Mouse (Mus musculus) hindbrain, embryonic 14.5 days (tissue): ENCODE measurements around the gene Dnah14. TPM values are rescaled to one million over a fixed set of nuclear protein-coding genes. Genes with fewer than 3 reads are reported as not detected.

ENCODE experiments used
- ATAC-seq: fragments of 200-750 bp; cut with Nextera tagmentation; 2 replicates; pipeline ENCODE4 v1.8.0; 2017; ENCODE audit warnings: moderate number of reproducible peaks, mild to moderate bottlenecking, moderate TSS enrichment, moderate library complexity; ENCODE audit not compliant: low FRiP score
- DNase-seq: peaks from one replicate; pipeline ENCODE4 v3.0.0-alpha.2; 2015; ENCODE audit warnings: low spot score
- H3K27ac ChIP-seq: fragments of 300-500 bp; sonication (generic); 2 replicates; pipeline ENCODE4 v1.5.1; 2014; ENCODE audit warnings: mild to moderate bottlenecking, moderate library complexity
- H3K27me3 ChIP-seq: fragments of 300-500 bp; sonication (generic); 2 replicates; pipeline ENCODE4 v1.6.1; 2014; ENCODE audit warnings: mild to moderate bottlenecking, low read length, mixed read lengths; ENCODE audit not compliant: control insufficient read depth, insufficient read depth
- H3K36me3 ChIP-seq: fragments of 300-500 bp; sonication (generic); replicated peaks from 2 replicates; pipeline ENCODE4 v1.6.1; 2014; ENCODE audit not compliant: control insufficient read depth, insufficient read depth
- H3K4me1 ChIP-seq: fragments of 300-500 bp; sonication (generic); replicated peaks from 2 replicates; pipeline ENCODE4 v1.6.1; 2014; ENCODE audit warnings: antibody characterized with exemption, low read length, mixed read lengths; ENCODE audit not compliant: control insufficient read depth, insufficient read depth
- H3K4me2 ChIP-seq: fragments of 300-500 bp; sonication (generic); replicated peaks from 2 replicates; pipeline ENCODE4 v1.6.1; 2014; ENCODE audit warnings: mild to moderate bottlenecking, moderate library complexity
- H3K4me3 ChIP-seq: fragments of 300-500 bp; sonication (generic); replicated peaks from 2 replicates; pipeline ENCODE4 v1.5.1; 2014; ENCODE audit warnings: mild to moderate bottlenecking, low read length
- H3K9ac ChIP-seq: fragments of 300-500 bp; sonication (generic); 2 replicates; pipeline ENCODE4 v1.6.1; 2014
- H3K9me3 ChIP-seq: fragments of 300-500 bp; sonication (generic); 2 replicates; pipeline ENCODE4 v1.6.1; 2016; ENCODE audit warnings: low read length; ENCODE audit not compliant: control insufficient read depth
- WGBS: fragments of 180-500 bp; shearing (Covaris S2); extraction: QIAGEN DNeasy Blood & Tissue Kit; methylation state at CpG from one replicate; pipeline ENCODE4 v1.1.7; 2014; 5-methylcytosine and 5-hydroxymethylcytosine counted together
- polyA plus RNA-seq: library from polyadenylated mRNA; unstranded; fragments of >200 nt; fragmentation: Nextera tagmentation; extraction: Ambion mirVana; gene quantifications from 2 replicates; pipeline ENCODE4 v1.2.1, GENCODE M21; 2014

Gene Dnah14
- polyA plus RNA-seq, 1 experiment from 2014 or later = 0.90 TPM

DNA sequence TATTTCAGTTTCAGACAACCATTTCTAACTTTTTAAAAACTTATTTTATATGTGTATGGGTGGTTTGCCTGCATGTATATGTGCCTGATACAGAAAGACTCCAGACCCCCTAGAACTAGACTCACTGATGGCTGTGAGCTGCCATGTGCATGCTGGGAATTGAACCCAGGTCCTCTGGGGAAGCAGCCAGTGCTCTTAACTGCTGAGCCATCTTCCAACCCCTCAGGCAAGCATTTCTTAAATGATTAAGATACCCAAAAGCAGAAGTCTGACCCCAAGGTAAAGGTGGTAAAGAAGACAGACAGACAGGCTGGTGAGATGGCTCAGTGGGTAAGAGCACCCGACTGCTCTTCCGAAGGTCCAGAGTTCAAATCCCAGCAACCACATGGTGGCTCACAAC is 278.5 kb downstream of the Dnah14 start:
- H3K27ac ChIP-seq = no peak overlapping the region
- H3K36me3 ChIP-seq = no peaks in the 10 kb centered on the region
- WGBS = 100% methylated on average over 2 of the region's 2 CpGs
- H3K9me3 ChIP-seq = no peaks in the 10 kb centered on the region
- DNase-seq (no peak), ATAC-seq (no peak)
- no peak overlapping the region for H3K4me3 ChIP-seq
- H3K4me1 ChIP-seq = no peaks in the 10 kb centered on the region
- no peak overlapping the region for H3K9ac ChIP-seq
- no peak overlapping the region for H3K4me2 ChIP-seq
- H3K27me3 ChIP-seq = no peaks in the 10 kb centered on the region

GRCm38 (mm10) chr1:181856329-181856728 is 280.0 kb downstream of the Dnah14 start:
- Histone ChIP-seq H3K4me2 (no peak overlapping the region), H3K9ac (no peak overlapping the region), H3K4me3 (no peak overlapping the region), H3K36me3 (no peaks in the 10 kb centered on the region), H3K27ac (no peak overlapping the region), H3K9me3 (no peaks in the 10 kb centered on the region), H3K4me1 (no peaks in the 10 kb centered on the region), H3K27me3 (no peaks in the 10 kb centered on the region)
- DNase-seq (no peak), ATAC-seq (no peak)
- 91% methylated on average over 2 of the region's 2 CpGs for WGBS

GRCm38 (mm10) chr1:181860659-181861058 is 284.3 kb downstream of the Dnah14 start:
- H3K4me1 ChIP-seq = no peaks in the 10 kb centered on the region
- no peak overlapping the region for H3K4me3 ChIP-seq
- WGBS = 53% methylated on average over 5 of the region's 5 CpGs
- H3K27me3 ChIP-seq = no peaks in the 10 kb centered on the region
- no peak for DNase-seq
- H3K27ac ChIP-seq = no peak overlapping the region
- ATAC-seq = no peak
- no peaks in the 10 kb centered on the region for H3K36me3 ChIP-seq
- no peak overlapping the region for H3K9ac ChIP-seq
- H3K9me3 ChIP-seq = no peaks in the 10 kb centered on the region
- no peak overlapping the region for H3K4me2 ChIP-seq

- DNase-seq = no peak
- Histone ChIP-seq H3K27ac (no peak overlapping the region), H3K4me1 (no peaks in the 10 kb centered on the region), H3K27me3 (no peaks in the 10 kb centered on the region), H3K36me3 (no peaks in the 10 kb centered on the region), H3K9me3 (no peaks in the 10 kb centered on the region), H3K9ac (no peak overlapping the region), H3K4me3 (no peak overlapping the region), H3K4me2 (no peak overlapping the region)
- no peak for ATAC-seq
- 69% methylated on average over 2 of the region's 2 CpGs for WGBS
Observed at GRCm38 (mm10) chr1:181861181-181861902, 285.0 kb downstream of the Dnah14 start.

- Histone ChIP-seq H3K9me3 (no peaks in the 10 kb centered on the region), H3K4me1 (no peaks in the 10 kb centered on the region), H3K27ac (no peak overlapping the region)
Observed at GRCm38 (mm10) chr1:181862676-181863374, 286.5 kb downstream of the Dnah14 start.

GRCm38 (mm10) chr1:181863431-181863830 is 287.1 kb downstream of the Dnah14 start:
- no peak overlapping the region for H3K27ac ChIP-seq
- no peaks in the 10 kb centered on the region for H3K27me3 ChIP-seq
- H3K4me1 ChIP-seq = no peaks in the 10 kb centered on the region
- ATAC-seq (no peak), DNase-seq (no peak)
- H3K4me3 ChIP-seq = no peak overlapping the region
- no peaks in the 10 kb centered on the region for H3K36me3 ChIP-seq
- H3K4me2 ChIP-seq = no peak overlapping the region
- H3K9me3 ChIP-seq = no peaks in the 10 kb centered on the region
- H3K9ac ChIP-seq = no peak overlapping the region
- WGBS = 37% methylated on average over 8 of the region's 8 CpGs

More at GRCm38 (mm10) chr1:181862676-181863374, 286.5 kb downstream of the Dnah14 start:
- 42% methylated on average over 16 of the region's 16 CpGs for WGBS
- Histone ChIP-seq H3K27me3 (no peaks in the 10 kb centered on the region), H3K9ac (no peak overlapping the region), H3K4me2 (no peak overlapping the region), H3K36me3 (no peaks in the 10 kb centered on the region), H3K4me3 (no peak overlapping the region)
- DNase-seq = no peak
- no peak for ATAC-seq

Other genes starting within 250 kb of the Dnah14 start
- gene Cnih3, start 223.9 kb upstream of the Dnah14 start, polyA plus RNA-seq = 12.7 and 14.3 TPM in 2 replicates
- gene Ccdc121, start 65.1 kb upstream of the Dnah14 start, polyA plus RNA-seq = 0.11 and 0.14 TPM in 2 replicates